Mouse (Mus musculus) layer of hippocampus, postnatal 36 days (tissue): Measurements from ENCODE around the gene Vmn1r205. TPM values are rescaled to one million over a fixed set of nuclear protein-coding genes. Genes with fewer than 3 reads are reported as not detected.
"Not testable (repeated sequence)": the region's sequence is repeated elsewhere in the genome, so short reads cannot be mapped to it uniquely, and the experiment has no call there.

Experiments
- DNase-seq, 2 experiments: peaks; one replicate each; pipeline ENCODE4 v3.0.0; 2022
- total RNA-seq, 2 experiments: library from RNA; stranded (reverse); gene quantifications; 2 replicates each; pipeline ENCODE4 v1.2.3; 2021

The Vmn1r205 gene
- not detected for total RNA-seq

DNA sequence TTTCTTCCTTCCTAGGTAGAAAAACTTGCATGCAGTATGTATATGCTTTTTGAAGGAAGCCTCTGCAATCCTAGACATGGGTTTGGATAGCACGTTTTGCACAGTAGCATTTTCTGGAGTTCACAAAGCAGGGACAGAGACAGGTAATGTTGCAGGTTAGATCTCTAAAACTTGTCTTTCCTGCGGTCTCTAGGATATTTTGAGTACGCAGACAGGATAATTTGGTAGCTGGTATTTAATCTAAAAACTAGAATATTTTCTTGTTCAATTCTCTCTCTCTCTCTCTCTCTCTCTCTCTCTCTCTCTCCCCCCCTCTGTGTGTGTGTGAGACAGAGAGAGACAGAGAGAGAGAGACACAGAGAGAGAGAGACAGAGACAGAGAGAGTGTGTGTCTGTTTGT lies at the start of gene Vmn1r205:
Gene Vmn1r205, minus strand, starts transcription at position 101 of the 400 bp plus-strand sequence.
- DNase-seq: no peak

DNA sequence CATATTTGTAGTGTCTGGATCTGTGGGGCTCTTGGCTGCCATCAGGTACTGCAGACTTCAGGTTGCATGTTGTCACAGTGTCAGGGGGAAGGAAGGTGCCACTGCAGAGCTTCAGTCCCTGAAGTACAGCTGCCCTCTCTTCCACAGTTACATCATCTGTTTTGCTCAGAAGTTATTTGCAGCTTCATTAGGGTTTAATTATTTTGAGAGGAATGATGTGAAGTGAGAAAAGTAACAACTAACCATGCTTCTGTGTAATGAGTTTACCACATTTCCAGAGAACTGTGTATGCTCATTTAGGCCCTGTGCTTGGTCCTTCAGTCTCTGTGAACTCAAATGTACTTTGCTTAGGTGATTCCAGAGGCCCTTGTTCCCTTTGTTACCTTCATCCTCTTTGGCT lies 31.4 kb upstream of the Vmn1r205 start, which contains the start of gene Vmn1r206:
Gene Vmn1r206, minus strand, starts transcription at position 101 of the 400 bp plus-strand sequence.
- not testable (repeated sequence) for DNase-seq

DNA sequence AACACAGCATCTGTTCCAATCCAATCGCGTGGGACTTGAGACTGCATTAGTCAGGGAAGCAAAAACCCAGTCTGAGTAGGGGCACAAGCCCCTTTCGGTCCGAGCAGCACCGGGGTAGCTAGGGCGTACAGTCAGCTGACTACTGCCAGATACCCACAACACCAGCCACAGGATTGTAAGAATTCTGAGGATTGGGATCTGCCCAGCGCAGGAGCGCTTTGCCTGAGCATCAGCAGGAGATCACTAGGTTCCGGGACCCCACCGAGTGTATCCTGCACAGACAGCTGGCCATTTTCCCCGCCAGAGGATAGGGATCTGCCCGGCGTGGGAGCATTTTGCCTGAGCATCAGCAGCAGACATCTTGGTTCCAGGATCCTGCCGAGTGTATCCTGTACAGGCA lies 9.5 kb downstream of the Vmn1r205 start:
- peak in 1 of 2 experiments; percentile 11 for DNase-seq

DNA sequence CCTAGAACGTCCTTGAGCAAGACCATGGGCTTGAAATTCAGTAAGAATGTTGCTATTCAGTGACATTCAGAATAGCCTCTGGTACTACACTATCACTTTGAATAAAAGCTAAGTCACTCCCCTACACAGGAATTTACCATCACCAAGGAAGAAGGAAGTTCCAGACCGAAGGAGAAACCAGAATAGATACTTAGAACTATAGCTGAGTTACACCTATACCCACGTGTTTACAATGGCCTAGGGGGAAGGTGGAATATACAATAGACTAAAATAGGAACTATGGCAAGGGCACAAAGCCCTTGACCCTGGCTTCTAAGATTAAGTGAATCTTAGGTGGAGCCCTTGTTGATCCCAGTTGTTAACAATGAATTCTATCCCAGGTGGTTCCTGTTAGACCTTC lies 17.9 kb downstream of the Vmn1r205 start:
- not testable (repeated sequence) for DNase-seq

DNA sequence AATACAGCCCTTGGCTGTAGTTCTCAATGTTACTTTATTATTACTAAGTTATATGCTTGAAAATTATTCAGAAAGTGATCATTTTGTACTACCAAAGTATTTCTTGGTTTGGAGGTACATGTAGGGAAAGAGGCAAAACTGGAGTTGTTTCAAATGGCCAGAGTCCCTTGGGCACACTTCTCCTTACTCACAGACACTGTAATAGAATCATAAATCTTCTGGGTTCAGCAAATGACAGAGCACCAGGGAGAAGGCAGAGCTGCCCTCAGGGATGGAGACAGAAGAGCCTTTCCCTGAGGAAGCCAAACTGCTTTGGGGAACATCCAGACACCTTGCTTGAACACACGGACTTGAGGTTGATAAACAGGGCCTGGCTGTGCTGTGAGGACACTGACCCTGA lies 39.9 kb downstream of the Vmn1r205 start, which contains the start of gene Vmn1r204:
Gene Vmn1r204, plus strand, starts transcription at position 301 of the 400 bp plus-strand sequence.
- DNase-seq: not testable (repeated sequence)

Other genes with a start within 250 kb of the Vmn1r205 start
- gene Vmn1r198, start 242.6 kb downstream of the Vmn1r205 start, total RNA-seq: not detected
- gene Vmn1r199, start 213.2 kb downstream of the Vmn1r205 start, total RNA-seq: not detected
- not detected for gene Vmn1r200, start 202.6 kb downstream of the Vmn1r205 start, total RNA-seq
- gene Vmn1r201, start 121.1 kb downstream of the Vmn1r205 start, total RNA-seq: not detected
- gene Vmn1r202, start 87.6 kb downstream of the Vmn1r205 start, total RNA-seq: not detected
- gene Vmn1r203, start 74.9 kb downstream of the Vmn1r205 start, total RNA-seq: not detected
- not detected for gene Vmn1r204, start 39.8 kb downstream of the Vmn1r205 start, total RNA-seq
- not detected for gene Vmn1r206, start 31.3 kb upstream of the Vmn1r205 start, total RNA-seq
- under 1 TPM; 0.15 to 0.20 TPM for gene Vmn1r207-ps, start 136.6 kb upstream of the Vmn1r205 start, total RNA-seq
- not detected for gene Vmn1r208, start 184.4 kb upstream of the Vmn1r205 start, total RNA-seq
- gene Vmn1r209, start 216.7 kb upstream of the Vmn1r205 start, total RNA-seq: under 1 TPM in 1 of 2 experiments, not detected in 1; 0.05 TPM
- gene Vmn1r210, start 238.3 kb upstream of the Vmn1r205 start, total RNA-seq: not detected